Mouse (Mus musculus) bone marrow macrophage, adult 2 months (primary cell): ENCODE results near the gene Supt3.

Source experiments
- CTCF ChIP-seq: IDR thresholded peaks from 2 replicates; pipeline ENCODE4 v1.5.1; 2012; ENCODE audit warnings: low read depth, mild to moderate bottlenecking, low read length, moderate library complexity
- POLR2A ChIP-seq: IDR thresholded peaks from 2 replicates; pipeline ENCODE4 v1.6.1; 2012; ENCODE audit warnings: mild to moderate bottlenecking, low read depth, low read length, borderline replicate concordance

GRCm38 (mm10) chr17:44977690-44978089 is 200.7 kb downstream of the Supt3 start:
- TF ChIP-seq POLR2A (no peak), CTCF (no peak)
